Mouse (Mus musculus): ENCODE measurements around the gene Gm2012. TPM values are rescaled to one million over a fixed set of nuclear protein-coding genes. Genes with fewer than 3 reads are reported as not detected.
"Not testable (repeated sequence)": the region's sequence is repeated elsewhere in the genome, so short reads cannot be mapped to it uniquely, and the experiment has no call there.

Gene Gm2012
- total RNA-seq (2021): not detected
- long read RNA-seq: 0 reads

DNA sequence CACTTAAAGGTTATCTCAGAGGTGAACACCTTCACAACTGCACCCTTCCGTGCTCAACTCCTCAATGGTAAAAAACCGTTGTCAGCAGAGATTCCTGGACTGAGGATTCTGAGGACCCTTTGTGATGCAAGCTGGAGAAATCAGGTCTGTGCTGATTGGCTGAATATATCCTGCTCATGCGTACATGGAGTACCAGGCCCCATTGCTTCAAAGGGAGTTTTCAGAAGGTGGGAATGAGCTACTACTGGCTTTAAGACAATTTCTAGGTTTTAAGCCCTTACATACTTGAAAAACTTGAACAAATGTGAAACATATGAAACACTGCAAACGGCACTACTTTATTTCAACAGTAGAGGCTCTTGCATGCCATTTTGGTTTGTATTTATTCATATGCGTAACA lies at the start of gene Gm2012:
TSS of gene Gm2012 (minus strand) at position 101 of the 400 bp plus-strand sequence.
- not testable (repeated sequence) for DNase-seq (ENCODE audit: low spot score in 2 of 2)

DNA sequence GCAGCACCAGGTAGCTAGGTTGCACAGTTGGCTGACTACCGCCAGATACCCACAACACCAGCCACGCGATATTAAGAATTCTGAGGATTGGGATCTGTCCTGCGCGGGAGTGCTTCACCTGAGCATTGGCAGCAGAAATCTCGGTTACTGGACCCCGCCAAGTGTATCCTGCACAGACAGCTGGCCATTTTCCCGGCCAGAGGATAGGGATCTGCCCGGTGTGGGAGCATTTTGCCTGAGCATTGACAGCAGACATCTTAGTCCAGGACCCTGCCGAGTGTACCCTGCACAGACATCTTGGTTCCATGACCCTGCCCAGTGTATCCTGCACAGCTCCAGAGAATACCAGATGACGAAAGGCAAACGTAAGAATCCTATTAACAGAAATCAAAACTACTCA lies 72.0 kb downstream of the Gm2012 start:
- not testable (repeated sequence) for DNase-seq (ENCODE audit: low spot score in 2 of 2)

Small RNA genes within 50 kb of the gene (microRNA-seq; reads per million reads assigned to microRNA genes)
- gene Gm26302: 0 reads per million in 2 experiments

Other genes with a start within 250 kb of the Gm2012 start
- not detected for gene Gm5168, start 180.3 kb downstream of the Gm2012 start, total RNA-seq (2021)
- gene Gm2030, start 78.7 kb upstream of the Gm2012 start, total RNA-seq (2021): not detected